Mouse (Mus musculus) gastrocnemius, postnatal 36 days (tissue): ENCODE results near the gene Sash3. TPM values are rescaled to one million over a fixed set of nuclear protein-coding genes. Genes with fewer than 3 reads are reported as not detected.
"Not testable (repeated sequence)": the region's sequence is repeated elsewhere in the genome, so short reads cannot be mapped to it uniquely, and the experiment has no call there.

Experiments
- DNase-seq, 2 experiments: peaks; one replicate each; pipeline ENCODE4 v3.0.0; 2022
- intact Hi-C: fragments of 180-260 bp; cut with DNase I; formaldehyde crosslinking; loops from one replicate; pipeline ENCODE4 v1.15.1; 2025
- total RNA-seq, 2 experiments: library from RNA; stranded (reverse); gene quantifications; 2 replicates each; pipeline ENCODE4 v1.2.3; 2021

The Sash3 gene
- total RNA-seq, 2 experiments from 2014 or later = 0.30 to 0.79 TPM

GRCm38 (mm10) chrX:48199026-48199425, 52.8 kb downstream of the Sash3 start:
- DNase-seq = no peak
- intact Hi-C loops = no loop called here

- intact Hi-C loops = no loop called here
Measured at GRCm38 (mm10) chrX:48200699-48201098, 54.5 kb downstream of the Sash3 start.

GRCm38 (mm10) chrX:48201973-48202372, 55.7 kb downstream of the Sash3 start:
- no peak for DNase-seq
- intact Hi-C loops = no loop called here

More at GRCm38 (mm10) chrX:48200699-48201098, 54.5 kb downstream of the Sash3 start:
- DNase-seq = no peak

- intact Hi-C loops = no loop called here
- no peak for DNase-seq
Measured at GRCm38 (mm10) chrX:48202436-48202835, 56.2 kb downstream of the Sash3 start.

GRCm38 (mm10) chrX:48202995-48203394, 56.8 kb downstream of the Sash3 start:
- no peak for DNase-seq
- intact Hi-C loops = no loop called here

GRCm38 (mm10) chrX:48203763-48204162, 57.5 kb downstream of the Sash3 start:
- no peak for DNase-seq
- intact Hi-C loops = no loop called here

GRCm38 (mm10) chrX:48204469-48204868, 58.2 kb downstream of the Sash3 start:
- intact Hi-C loops = no loop called here

GRCm38 (mm10) chrX:48207761-48208487, 61.7 kb downstream of the Sash3 start:
- intact Hi-C loops = no loop called here
- no peak for DNase-seq

More at GRCm38 (mm10) chrX:48204469-48204868, 58.2 kb downstream of the Sash3 start:
- no peak for DNase-seq

- intact Hi-C loops = no loop called here
Measured at GRCm38 (mm10) chrX:48208519-48209185, 62.4 kb downstream of the Sash3 start, which contains the start of gene Zdhhc9. Zdhhc9 (minus strand) TSS chrX:48208878.

GRCm38 (mm10) chrX:48209746-48210145, 63.5 kb downstream of the Sash3 start:
- intact Hi-C loops = loop anchor here (5.0 kb wide), 1 partner anchor 43 kb away; no protein-coding TSS in a partner anchor

More at GRCm38 (mm10) chrX:48208519-48209185, 62.4 kb downstream of the Sash3 start, which contains the start of gene Zdhhc9:
- peak; percentile 80 to 81 for DNase-seq

More at GRCm38 (mm10) chrX:48209746-48210145, 63.5 kb downstream of the Sash3 start:
- DNase-seq = not testable (repeated sequence)

Other genes starting within 250 kb of the Sash3 start
- 10 to 100 TPM; 12.7 to 13.2 TPM for gene Ocrl, start 234.0 kb upstream of the Sash3 start, total RNA-seq
- 1 to 10 TPM; 1.9 to 2.3 TPM for gene Apln, start 111.6 kb upstream of the Sash3 start, total RNA-seq
- gene Xpnpep2, start 37.7 kb upstream of the Sash3 start, total RNA-seq = under 1 TPM; 0.64 to 0.77 TPM
- 1 to 10 TPM; 6.9 to 7.1 TPM for gene Zdhhc9, start 62.4 kb downstream of the Sash3 start, total RNA-seq
- 10 to 100 TPM in 1 of 2 experiments, 1 to 10 TPM in 1; 9.3 to 15.3 TPM for gene Utp14a, start 110.4 kb downstream of the Sash3 start, total RNA-seq
- 1 to 10 TPM; 6.8 to 7.2 TPM for gene Bcorl1, start 194.9 kb downstream of the Sash3 start, total RNA-seq